Mouse (Mus musculus) lung, postnatal 25 days (tissue): ENCODE measurements at regions not wholly inside any gene's neighbourhood (a gene's known extent, or its start where the extent isn't known, plus 50 kb on each side); places are given as distances from the start of the nearest gene placed in this dataset.

Experiments
- DNase-seq: peaks from one replicate; pipeline ENCODE4 v3.0.0; 2022; ENCODE audit warnings: low spot score

DNA sequence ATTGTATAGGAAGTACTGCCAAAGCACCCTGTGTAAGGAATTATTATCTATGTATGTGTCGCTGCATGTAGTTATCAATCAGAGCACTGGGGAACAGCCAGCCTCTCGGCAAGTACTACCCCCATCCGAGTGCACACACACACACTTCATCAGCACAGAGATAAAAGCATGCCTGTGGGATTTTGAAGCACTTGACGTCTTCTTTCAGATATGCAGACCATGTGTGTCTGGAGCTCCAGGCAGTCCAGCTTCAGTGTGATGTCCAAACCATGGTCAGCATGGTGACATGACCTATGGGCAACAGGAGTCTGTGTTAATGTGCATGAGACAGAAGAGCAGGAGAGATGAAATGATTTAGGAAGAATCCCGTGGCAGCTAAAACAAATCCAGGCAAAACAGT lies 281.4 kb upstream of the Kif2a start:
- DNase-seq = no peak

DNA sequence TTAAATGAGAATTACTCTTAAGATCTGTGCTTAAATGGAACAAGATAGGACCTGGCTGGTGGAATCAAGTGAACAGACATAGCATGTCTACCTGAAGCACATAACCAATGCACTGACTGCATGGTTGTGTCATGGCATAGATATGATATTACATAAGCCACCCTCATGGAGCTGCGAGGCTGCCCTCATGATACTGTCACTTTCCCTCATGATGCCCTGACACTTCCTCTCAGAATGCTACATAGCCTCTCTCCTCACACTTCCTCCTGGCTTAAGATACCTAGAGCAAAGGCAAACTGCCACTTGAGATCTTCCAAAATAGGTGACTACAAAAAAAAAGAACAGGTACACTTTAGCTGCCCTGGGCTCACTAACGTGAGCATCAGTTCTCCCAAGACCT lies 278.9 kb upstream of the Kif2a start:
- no peak for DNase-seq

- DNase-seq = no peak
Observed at GRCm38 (mm10) chr13:107264581-107264980, 242.7 kb upstream of the Kif2a start.

DNA sequence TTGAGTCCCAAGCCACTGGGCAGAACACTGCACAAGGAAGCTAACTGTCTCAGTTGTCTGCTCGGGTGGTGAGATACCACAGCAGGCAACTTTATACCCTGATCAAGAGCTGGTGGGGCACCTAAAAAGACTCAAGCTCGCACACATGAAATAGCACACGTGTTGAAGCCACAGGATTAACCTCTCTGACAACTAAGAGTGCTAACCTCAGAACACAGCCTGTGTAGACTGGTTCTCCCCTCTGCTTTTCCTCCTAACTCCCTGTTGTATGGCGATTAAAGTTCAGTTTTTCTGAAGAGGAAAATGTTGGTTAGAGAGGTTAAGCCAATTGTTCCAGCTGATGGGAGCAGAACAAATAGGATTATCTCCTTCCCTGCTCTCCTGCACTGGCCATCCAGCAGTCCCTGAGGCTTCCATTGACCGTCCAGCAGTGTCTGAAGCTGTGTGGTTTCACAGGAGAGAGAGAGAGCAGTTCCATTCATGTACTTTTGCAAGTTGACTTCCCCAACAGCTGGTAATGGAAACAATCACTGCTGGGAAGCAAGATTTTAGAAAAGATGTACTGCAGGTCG lies 239.6 kb upstream of the Kif2a start:
- no peak for DNase-seq

DNA sequence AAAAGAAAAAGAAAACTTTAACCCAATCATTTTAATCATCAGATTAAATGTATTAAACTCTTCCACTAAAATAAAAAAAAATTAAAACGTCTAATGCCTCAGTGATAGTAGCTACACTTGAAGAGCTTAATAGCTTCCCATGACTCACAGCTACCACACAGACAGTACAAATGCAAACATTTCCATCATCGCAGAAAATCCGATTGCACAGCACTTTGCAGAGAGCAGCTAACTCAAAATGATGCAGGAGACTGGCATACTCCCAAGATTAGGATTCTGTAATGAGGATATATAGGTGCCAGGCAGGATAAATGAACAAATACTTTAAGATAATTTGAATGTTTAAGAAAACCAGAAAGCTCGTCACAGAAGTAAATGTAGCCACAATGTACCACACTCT lies 238.3 kb upstream of the Kif2a start:
- no peak for DNase-seq

DNA sequence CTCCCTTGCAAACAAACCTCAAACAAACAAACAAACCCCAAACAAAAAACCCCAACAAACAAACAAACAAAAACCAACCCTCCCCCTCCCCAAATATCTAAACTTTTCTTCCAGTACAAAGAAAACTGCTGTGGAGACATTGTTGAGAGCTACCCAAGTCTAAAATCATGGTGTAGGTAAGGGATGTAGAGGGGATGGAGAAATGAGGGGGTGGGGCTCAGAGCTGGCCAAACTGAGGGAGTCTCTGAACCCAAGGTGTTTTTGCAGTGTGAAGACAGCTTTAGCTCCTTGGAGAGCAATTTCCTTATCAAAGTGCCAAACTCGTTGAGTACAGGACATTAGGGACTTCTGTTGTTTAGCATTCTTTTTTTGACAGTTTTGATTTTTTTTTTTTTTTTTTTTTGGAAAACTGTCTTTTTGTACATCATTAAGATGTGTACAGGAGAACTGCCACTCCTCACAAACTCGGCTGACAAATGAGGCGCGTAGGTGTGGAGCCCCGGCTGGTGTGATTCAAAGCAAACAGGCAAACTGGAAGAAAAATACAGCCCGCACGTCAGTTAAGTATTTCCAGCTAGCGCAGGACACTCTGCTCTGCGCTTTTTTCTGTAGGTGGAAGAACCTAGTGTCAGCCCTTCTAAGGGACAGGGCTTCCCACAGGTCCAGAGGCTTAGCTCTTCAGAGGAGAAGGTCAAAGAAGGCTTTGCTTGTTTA lies 226.0 kb upstream of the Kif2a start:
- DNase-seq = no peak

- DNase-seq = no peak
Observed at GRCm38 (mm10) chr13:107246956-107247751, 225.2 kb upstream of the Kif2a start.

- no peak for DNase-seq
Observed at GRCm38 (mm10) chr13:107244173-107244572, 222.2 kb upstream of the Kif2a start.

GRCm38 (mm10) chr13:107239035-107239387 lies 217.1 kb upstream of the Kif2a start:
- peak; percentile 18 for DNase-seq

- peak; percentile 70 for DNase-seq
Observed at GRCm38 (mm10) chr13:107238364-107239034, 216.6 kb upstream of the Kif2a start.

DNA sequence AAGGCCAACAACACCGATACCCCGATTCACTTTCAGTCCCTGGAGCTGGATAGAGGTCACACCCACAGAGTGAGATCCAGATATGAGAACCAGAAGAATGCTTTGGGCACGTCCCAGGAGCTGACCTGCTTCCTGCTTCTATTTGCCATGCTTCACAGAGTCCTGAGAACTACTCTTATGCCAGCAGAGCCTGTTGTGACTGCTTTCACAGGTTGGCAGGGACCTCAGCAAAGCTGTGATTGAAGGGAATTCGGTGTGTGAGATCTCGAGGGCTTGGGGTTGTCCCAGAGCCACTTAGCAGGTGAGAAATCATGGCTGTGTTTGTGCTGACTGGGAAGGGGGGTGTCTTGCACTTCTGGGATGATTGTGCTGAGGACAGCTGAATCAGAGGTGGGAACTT lies 197.5 kb upstream of the Kif2a start:
- DNase-seq = peak; percentile 2

DNA sequence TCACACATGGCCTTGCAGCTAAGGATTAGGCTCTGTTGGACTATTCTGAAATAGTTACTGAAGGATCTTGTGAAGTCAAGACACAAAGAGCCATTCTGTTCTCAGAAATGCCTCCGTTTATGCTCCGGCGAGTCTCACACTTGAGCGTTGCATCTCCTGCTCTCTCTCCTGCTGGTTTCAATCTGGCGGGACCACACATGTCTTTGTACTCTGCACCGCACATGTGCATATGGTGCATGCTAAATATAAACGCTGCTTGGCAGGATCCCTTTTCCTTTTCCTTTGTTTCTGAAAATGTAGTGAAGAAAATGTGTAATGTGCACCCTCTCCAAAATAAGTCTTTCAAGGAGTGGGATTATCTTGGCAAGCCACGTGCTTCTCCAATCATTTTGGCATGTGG lies 196.4 kb upstream of the Kif2a start:
- DNase-seq = no peak

GRCm38 (mm10) chr13:107217825-107218224 lies 195.9 kb upstream of the Kif2a start:
- no peak for DNase-seq

GRCm38 (mm10) chr13:107213281-107213680 lies 191.4 kb upstream of the Kif2a start:
- no peak for DNase-seq

- no peak for DNase-seq
Observed at GRCm38 (mm10) chr13:107210676-107211075, 188.8 kb upstream of the Kif2a start.

- peak; percentile 72 for DNase-seq
Observed at GRCm38 (mm10) chr13:107207354-107208181, 185.6 kb upstream of the Kif2a start.

DNA sequence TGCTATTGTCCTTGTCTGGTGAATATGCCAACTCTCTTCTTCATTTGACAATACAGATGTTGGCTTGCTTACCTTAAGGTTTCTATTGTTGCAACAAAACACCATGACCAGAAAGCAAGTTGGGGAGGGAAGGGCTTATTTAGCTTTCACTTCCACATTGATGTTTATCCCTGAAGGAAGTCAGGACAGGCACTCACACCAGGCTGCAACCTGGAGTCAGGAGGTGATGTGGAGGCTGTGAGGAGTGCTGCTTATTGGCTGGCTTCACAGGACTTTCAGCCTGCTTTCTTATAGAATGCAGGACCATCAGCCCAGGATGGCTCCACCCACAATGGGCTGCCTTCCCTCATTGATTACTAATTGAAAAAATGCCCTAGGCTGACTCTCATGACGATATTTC lies 177.9 kb upstream of the Kif2a start:
- DNase-seq = no peak

DNA sequence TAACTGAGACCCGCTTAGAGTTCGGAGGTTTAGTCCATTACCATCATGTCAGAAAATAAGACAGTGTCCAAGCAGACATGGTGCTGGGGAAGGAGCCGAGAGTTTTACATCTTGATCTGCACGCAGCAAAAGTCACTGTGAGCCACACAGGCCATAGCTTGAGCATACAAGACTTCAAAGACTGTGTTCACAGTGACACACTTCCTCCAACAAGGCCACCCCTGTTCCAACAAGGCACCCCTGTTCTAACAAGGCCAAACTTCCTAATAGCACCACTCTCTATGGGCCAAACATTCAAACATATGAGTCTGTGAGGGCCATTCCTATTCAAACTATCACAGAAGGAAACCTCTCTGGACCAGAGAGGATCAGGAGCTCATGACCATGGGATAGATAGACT lies 171.5 kb upstream of the Kif2a start:
- no peak for DNase-seq

DNA sequence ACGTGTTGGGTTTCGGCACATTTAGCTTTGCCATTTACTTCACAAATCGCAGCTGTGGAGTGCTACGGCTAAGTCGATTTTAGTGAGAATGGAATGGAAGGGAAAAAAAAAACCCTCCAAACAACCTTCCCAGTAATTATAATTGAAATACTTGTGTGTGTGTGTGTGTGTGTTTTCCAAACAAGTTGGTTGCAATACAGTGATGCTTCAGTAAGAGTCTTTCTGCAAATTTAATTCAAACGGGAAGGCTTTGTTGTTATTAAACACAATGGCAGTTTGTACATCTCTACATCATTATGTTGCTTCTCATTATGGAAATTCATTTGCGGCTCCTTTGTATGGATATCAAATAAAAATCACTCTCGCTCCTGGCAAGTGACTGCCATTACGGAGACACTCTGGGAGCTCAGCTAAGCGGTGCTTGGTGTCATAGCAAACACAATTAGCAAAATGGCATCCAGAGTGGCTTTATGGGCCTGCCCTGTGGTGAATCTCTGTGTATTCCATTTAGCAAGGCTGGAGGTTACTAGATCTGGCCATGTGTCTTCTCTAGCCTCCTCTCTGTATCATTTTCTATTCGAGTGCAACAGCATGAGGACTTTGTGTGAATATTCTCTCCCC lies 165.4 kb upstream of the Kif2a start:
- no peak for DNase-seq

GRCm38 (mm10) chr13:107182544-107182943 lies 160.6 kb upstream of the Kif2a start:
- DNase-seq = peak; percentile 56

- DNase-seq = no peak
Observed at GRCm38 (mm10) chr13:107179551-107179950, 157.6 kb upstream of the Kif2a start.
